Mouse (Mus musculus) thymus, adult 2 months (tissue): ENCODE measurements around the gene Pglyrp1. TPM values are rescaled to one million over a fixed set of nuclear protein-coding genes. Genes with fewer than 3 reads are reported as not detected.
A peak's percentile ranks its signal among the peaks of the same experiment; 100 is the strongest.

Experiments
- DNase-seq: peaks from one replicate; pipeline ENCODE4 v3.0.0; 2021
- H3K27ac ChIP-seq: fragments of 200-500 bp; 2 replicates; pipeline ENCODE4 v1.5.1; 2012; ENCODE audit warnings: low read length, control low read depth; ENCODE audit not compliant: control insufficient read depth, insufficient read depth
- H3K27me3 ChIP-seq: fragments of 200-500 bp; 2 replicates; pipeline ENCODE4 v1.6.1; 2012; ENCODE audit warnings: mild to moderate bottlenecking, low read length, moderate library complexity, mixed read lengths; ENCODE audit not compliant: control insufficient read depth, insufficient read depth
- H3K36me3 ChIP-seq: fragments of 200-500 bp; 2 replicates; pipeline ENCODE4 v1.6.1; 2012; ENCODE audit warnings: mild to moderate bottlenecking, low read length, moderate library complexity; ENCODE audit not compliant: control insufficient read depth, insufficient read depth
- H3K4me1 ChIP-seq: fragments of 200-500 bp; replicated peaks from 2 replicates; pipeline ENCODE4 v1.6.1; 2012; ENCODE audit warnings: low read length; ENCODE audit not compliant: control insufficient read depth, insufficient read depth
- H3K4me3 ChIP-seq: fragments of 200-500 bp; 2 replicates; pipeline ENCODE4 v1.5.1; 2012; ENCODE audit warnings: mild to moderate bottlenecking, low read length, control low read depth, moderate library complexity; ENCODE audit not compliant: control insufficient read depth, insufficient read depth
- CTCF ChIP-seq: fragments of 200-500 bp; IDR thresholded peaks from 2 replicates; pipeline ENCODE4 v1.5.1; 2012; ENCODE audit warnings: mild to moderate bottlenecking, control low read depth, low read length, moderate library complexity, borderline replicate concordance; ENCODE audit not compliant: control insufficient read depth, poor library complexity, insufficient read depth; ENCODE audit errors: extremely low read depth
- POLR2A ChIP-seq: fragments of 200-500 bp; IDR thresholded peaks from 2 replicates; pipeline ENCODE4 v1.6.1; 2012; ENCODE audit warnings: mild to moderate bottlenecking, low read length, control low read depth, moderate library complexity; ENCODE audit not compliant: control insufficient read depth, poor library complexity, insufficient read depth; ENCODE audit errors: extremely low read depth
- WGBS: fragments of 180-500 bp; shearing (Covaris S2); methylation state at CpG from one replicate; pipeline ENCODE4 v1.1.7; 2018; 5-methylcytosine and 5-hydroxymethylcytosine counted together
- polyA plus RNA-seq: library from polyadenylated mRNA; depleted of rRNA; stranded (reverse); fragments of >200 nt; gene quantifications from 2 replicates; pipeline ENCODE4 v1.2.3, GENCODE M21; 2012

The Pglyrp1 gene
- polyA plus RNA-seq, 1 experiment: 49.8 TPM

GRCm38 (mm10) chr7:18900513-18900912 lies 29.4 kb downstream of the Pglyrp1 start:
- Histone ChIP-seq H3K36me3 (peaks cover 4% of the 10 kb centered on the region; the same call in 1 of the 2 replicates), H3K4me3 (no peak overlapping the region), H3K27ac (no peak overlapping the region), H3K4me1 (no peaks in the 10 kb centered on the region), H3K27me3 (no peaks in the 10 kb centered on the region)
- TF ChIP-seq POLR2A (no peak), CTCF (no peak)
- WGBS: 100% methylated on average over 2 of the region's 2 CpGs
- DNase-seq: no peak

- H3K27me3 ChIP-seq: no peaks in the 10 kb centered on the region
- 88% methylated on average over 3 of the region's 3 CpGs for WGBS
- H3K36me3 ChIP-seq: peaks cover 4% of the 10 kb centered on the region; the same call in 1 of the 2 replicates
- H3K4me3 ChIP-seq: no peak overlapping the region
- no peaks in the 10 kb centered on the region for H3K4me1 ChIP-seq
- TF ChIP-seq POLR2A: no peak
- TF ChIP-seq CTCF: no peak
- H3K27ac ChIP-seq: no peak overlapping the region
- no peak for DNase-seq
Observed at GRCm38 (mm10) chr7:18902486-18902885, 31.4 kb downstream of the Pglyrp1 start.

GRCm38 (mm10) chr7:18904971-18905370 lies 33.8 kb downstream of the Pglyrp1 start:
- Histone ChIP-seq H3K4me3 (no peak overlapping the region), H3K4me1 (peaks cover 4% of the 10 kb centered on the region), H3K27ac (no peak overlapping the region), H3K27me3 (no peaks in the 10 kb centered on the region), H3K36me3 (peaks cover 4% of the 10 kb centered on the region; the same call in 1 of the 2 replicates)
- TF ChIP-seq POLR2A (no peak), CTCF (no peak)
- no peak for DNase-seq
- WGBS: 96% methylated on average over 3 of the region's 3 CpGs

GRCm38 (mm10) chr7:18909797-18910196 lies 38.7 kb downstream of the Pglyrp1 start:
- Histone ChIP-seq H3K27me3 (no peaks in the 10 kb centered on the region), H3K36me3 (no peaks in the 10 kb centered on the region), H3K4me1 (peaks cover 7% of the 10 kb centered on the region), H3K4me3 (peak overlapping the region; percentile 62), H3K27ac (peak overlapping the region; percentile 12; the same call in 1 of the 2 replicates)
- WGBS: 1% methylated on average over 17 of the region's 17 CpGs
- TF ChIP-seq CTCF: no peak
- DNase-seq: no peak

- H3K27ac ChIP-seq: peak within 1 kb of the TSS; percentile 12; the same call in 1 of the 2 replicates
- WGBS: under 1% methylated on average over 33 of the region's 33 CpGs
- H3K36me3 ChIP-seq: no peaks in the 10 kb centered on the region
Observed at GRCm38 (mm10) chr7:18910241-18910831, 39.2 kb downstream of the Pglyrp1 start, which contains the start of gene Ccdc61. TSS of gene Ccdc61 (minus strand) at chr7:18910415.

GRCm38 (mm10) chr7:18916254-18916653 lies 45.1 kb downstream of the Pglyrp1 start:
- Histone ChIP-seq H3K4me1 (no peaks in the 10 kb centered on the region), H3K4me3 (no peak overlapping the region), H3K36me3 (no peaks in the 10 kb centered on the region), H3K27me3 (no peaks in the 10 kb centered on the region), H3K27ac (no peak overlapping the region)
- no peak for TF ChIP-seq CTCF
- no peak for TF ChIP-seq POLR2A
- 80% methylated on average over 4 of the region's 4 CpGs for whole genome bisulfite sequencing
- DNase-seq: no peak

More at GRCm38 (mm10) chr7:18910241-18910831, 39.2 kb downstream of the Pglyrp1 start, which contains the start of gene Ccdc61:
- H3K27me3 ChIP-seq: no peaks in the 10 kb centered on the region
- peaks cover 7% of the 10 kb centered on the region for H3K4me1 ChIP-seq
- DNase-seq: peak; percentile 97
- H3K4me3 ChIP-seq: peak within 1 kb of the TSS; percentile 62
- TF ChIP-seq POLR2A (peak; percentile 78), CTCF (no peak)
